Mouse (Mus musculus): ENCODE results near the gene Fto.

DNA sequence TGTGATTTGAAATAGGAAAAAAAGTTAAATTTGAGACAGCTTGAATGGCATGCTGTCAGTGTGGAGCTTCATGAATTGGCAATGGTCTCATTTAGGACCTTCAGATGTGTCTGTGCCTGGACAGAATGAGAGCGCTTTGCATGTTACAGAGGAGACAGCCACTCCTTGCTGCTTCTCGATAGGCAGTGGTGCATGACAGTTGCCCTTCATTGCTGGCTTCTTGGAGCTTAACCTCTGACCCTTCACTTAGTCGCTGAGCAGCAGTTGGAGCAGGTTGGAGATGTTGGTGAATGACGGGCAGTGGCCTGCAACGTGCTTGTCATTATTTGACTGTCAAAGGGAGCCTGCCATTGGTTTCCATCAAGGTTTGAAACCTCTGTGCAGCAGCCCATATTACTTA lies 28.9 kb downstream of the Fto start:
- TF ChIP-seq RCOR1 (conservative IDR thresholded peaks at IDR 0.05; ENCODE audit: low read depth, low read length) (no peak), ETS1 (conservative IDR thresholded peaks at IDR 0.05; ENCODE audit: low read depth, low read length) (no peak), CTCF (conservative IDR thresholded peaks at IDR 0.05 in 1 of 2, IDR thresholded peaks at IDR 0.05 in 1 of 2; ENCODE audit: low read depth in 2 of 2, low read length in 2 of 2) (no peak), PAX5 (IDR thresholded peaks at IDR 0.05; ENCODE audit: low read length) (no peak)

Data from CH12.LX (cell line).